Mouse (Mus musculus) stomach, embryonic 15.5 days (tissue): Measurements from ENCODE around the gene P3h3. TPM values are rescaled to one million over a fixed set of nuclear protein-coding genes. Genes with fewer than 3 reads are reported as not detected.
"Not testable (repeated sequence)": the region's sequence is repeated elsewhere in the genome, so short reads cannot be mapped to it uniquely, and the experiment has no call there.

Experiments used
- ATAC-seq: fragments of 200-750 bp; cut with Nextera tagmentation; 2 replicates; pipeline ENCODE4 v1.8.0; 2017; ENCODE audit warnings: low read depth, moderate number of reproducible peaks, moderate TSS enrichment; ENCODE audit not compliant: insufficient read depth, low FRiP score
- H3K27ac ChIP-seq: fragments of 300-500 bp; sonication (generic); 2 replicates; pipeline ENCODE4 v1.5.1; 2015; ENCODE audit warnings: mild to moderate bottlenecking, inconsistent platforms
- H3K27me3 ChIP-seq: fragments of 300-500 bp; sonication (generic); replicated peaks from 2 replicates; pipeline ENCODE4 v1.6.1; 2015; ENCODE audit warnings: inconsistent platforms
- H3K36me3 ChIP-seq: fragments of 300-500 bp; sonication (generic); 2 replicates; pipeline ENCODE4 v1.6.1; 2015; ENCODE audit warnings: inconsistent platforms
- H3K4me1 ChIP-seq: fragments of 300-500 bp; sonication (generic); 2 replicates; pipeline ENCODE4 v1.6.1; 2015; ENCODE audit warnings: inconsistent platforms
- H3K4me2 ChIP-seq: fragments of 300-500 bp; sonication (generic); 2 replicates; pipeline ENCODE4 v1.6.1; 2015; ENCODE audit warnings: mild to moderate bottlenecking, inconsistent platforms
- H3K4me3 ChIP-seq: fragments of 300-500 bp; sonication (generic); replicated peaks from 2 replicates; pipeline ENCODE4 v1.5.1; 2015; ENCODE audit warnings: inconsistent platforms
- H3K9ac ChIP-seq: fragments of 300-500 bp; sonication (generic); 2 replicates; pipeline ENCODE4 v1.6.1; 2015; ENCODE audit warnings: inconsistent platforms
- H3K9me3 ChIP-seq: fragments of 300-500 bp; sonication (generic); 2 replicates; pipeline ENCODE4 v1.6.1; 2016; ENCODE audit warnings: inconsistent platforms
- WGBS: fragments of 180-500 bp; shearing (Covaris S2); methylation state at CpG from one replicate; pipeline ENCODE4 v1.1.7; 2015; 5-methylcytosine and 5-hydroxymethylcytosine counted together
- polyA plus RNA-seq: library from polyadenylated mRNA; unstranded; fragments of >200 nt; fragmentation: Nextera tagmentation; extraction: Ambion mirVana; gene quantifications from 2 replicates; pipeline ENCODE4 v1.2.1, GENCODE M21; 2015

P3h3 gene
- polyA plus RNA-seq, 1 experiment from 2014 or later = 28.4 TPM

- WGBS = 76% methylated on average over 24 of the region's 24 CpGs
- H3K4me1 ChIP-seq = peaks cover 44% of the 10 kb centered on the region
- H3K27ac ChIP-seq = peak overlapping the region; percentile 14; the same call in 1 of the 2 replicates
- peak overlapping the region; percentile 79 for H3K4me2 ChIP-seq
- no peaks in the 10 kb centered on the region for H3K9me3 ChIP-seq
- ATAC-seq = no peak
- peaks cover 21% of the 10 kb centered on the region for H3K36me3 ChIP-seq
- H3K27me3 ChIP-seq = no peaks in the 10 kb centered on the region
- H3K9ac ChIP-seq = peak overlapping the region; percentile 80; the same call in 1 of the 2 replicates
- peak overlapping the region; percentile 68 for H3K4me3 ChIP-seq
Observed at GRCm38 (mm10) chr6:124811701-124812560, 45.6 kb downstream of the P3h3 start.

DNA sequence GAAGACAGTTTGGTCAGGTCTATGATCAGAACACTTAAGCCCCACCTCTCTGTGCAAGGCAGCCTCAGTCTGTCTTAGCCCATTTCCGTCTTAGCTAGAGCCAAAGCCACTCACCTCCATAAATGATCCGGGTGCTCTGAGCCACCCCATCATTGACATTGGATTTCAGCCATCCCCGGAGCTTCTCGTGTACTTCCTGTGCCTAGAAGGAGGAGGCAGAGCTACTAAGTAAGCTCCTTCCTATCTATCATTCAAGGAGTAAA, 46.2 kb downstream of the P3h3 start:
- Histone ChIP-seq H3K4me1 (peaks cover 48% of the 10 kb centered on the region), H3K27me3 (no peaks in the 10 kb centered on the region), H3K36me3 (peaks cover 16% of the 10 kb centered on the region), H3K4me3 (no peak overlapping the region), H3K27ac (peak overlapping the region; percentile 14; the same call in 1 of the 2 replicates), H3K4me2 (0 out of 2 replicates have a peak overlapping the region, but pooled peaks have one; percentile 79), H3K9me3 (no peaks in the 10 kb centered on the region), H3K9ac (no peak overlapping the region)
- 73% methylated on average over 4 of the region's 4 CpGs for WGBS
- no peak for ATAC-seq

DNA sequence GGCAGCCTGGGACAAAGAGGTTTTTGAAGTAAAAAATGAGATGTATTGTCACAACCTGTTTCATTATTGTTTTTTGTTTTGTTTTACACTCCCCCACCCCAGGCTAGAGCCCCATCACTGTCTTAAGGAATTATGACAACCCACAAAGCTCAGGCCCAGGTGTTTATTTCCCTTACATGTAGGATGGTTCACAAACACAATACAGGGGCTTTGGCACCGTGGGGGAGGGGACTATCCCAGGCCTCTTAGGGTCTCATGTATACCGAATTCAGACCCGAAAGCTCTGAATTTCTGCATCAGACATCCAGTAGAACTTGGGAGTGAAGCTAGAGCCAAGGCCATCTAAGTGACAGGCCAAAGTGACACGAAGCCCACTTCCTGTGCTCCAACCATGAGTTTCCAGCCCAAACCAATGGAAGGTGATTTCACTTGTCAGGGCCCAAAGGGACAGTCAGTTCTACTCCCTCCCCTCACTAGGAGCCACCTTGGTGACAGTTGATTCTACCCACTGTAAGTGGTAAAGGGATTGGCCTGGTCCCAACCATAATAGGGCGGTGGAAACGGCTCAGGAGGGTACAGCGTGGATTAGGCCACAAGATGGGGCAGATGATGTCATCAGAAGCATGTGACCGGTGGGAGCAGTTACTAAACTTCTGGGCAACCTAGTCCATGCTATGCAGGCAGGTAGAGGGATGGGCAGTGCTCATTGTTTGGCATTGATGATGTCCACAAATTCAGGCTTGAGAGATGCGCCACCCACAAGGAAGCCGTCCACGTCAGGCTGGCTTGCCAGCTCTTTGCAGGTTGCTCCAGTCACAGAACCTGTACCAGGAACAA, 46.8 kb downstream of the P3h3 start:
- H3K27ac ChIP-seq = peak overlapping the region; percentile 96; the same call in 1 of the 2 replicates

GRCm38 (mm10) chr6:124809775-124810538, 47.6 kb downstream of the P3h3 start:
- no peaks in the 10 kb centered on the region for H3K9me3 ChIP-seq
- H3K9ac ChIP-seq = peak overlapping the region; percentile 58
- no peak for ATAC-seq
- H3K4me2 ChIP-seq = peak overlapping the region; percentile 97
- H3K36me3 ChIP-seq = peaks cover 16% of the 10 kb centered on the region
- H3K4me1 ChIP-seq = peaks cover 51% of the 10 kb centered on the region
- no peaks in the 10 kb centered on the region for H3K27me3 ChIP-seq
- WGBS = 38% methylated on average over 14 of the region's 14 CpGs
- H3K27ac ChIP-seq = peak overlapping the region; percentile 96
- peak overlapping the region; percentile 68 for H3K4me3 ChIP-seq

More for the DNA sequence above, 46.8 kb downstream of the P3h3 start:
- not testable (repeated sequence) for H3K4me2 ChIP-seq, H3K4me3 ChIP-seq, ATAC-seq, H3K9me3 ChIP-seq, H3K9ac ChIP-seq, H3K27me3 ChIP-seq
- Histone ChIP-seq H3K36me3 (peaks cover 16% of the 10 kb centered on the region), H3K4me1 (peaks cover 53% of the 10 kb centered on the region)
- 80% methylated on average over 11 of the region's 11 CpGs for WGBS

GRCm38 (mm10) chr6:124809052-124809774, 48.3 kb downstream of the P3h3 start:
- H3K4me2 ChIP-seq = peak overlapping the region; percentile 97
- ATAC-seq = peak; percentile 17; the same call in 1 of the 2 replicates
- H3K27me3 ChIP-seq = no peaks in the 10 kb centered on the region
- WGBS = 0% methylated on average over 35 of the region's 35 CpGs
- peak overlapping the region; percentile 68 for H3K4me3 ChIP-seq
- H3K36me3 ChIP-seq = peaks cover 16% of the 10 kb centered on the region
- H3K27ac ChIP-seq = peak overlapping the region; percentile 96
- H3K9me3 ChIP-seq = no peaks in the 10 kb centered on the region
- peak overlapping the region; percentile 58 for H3K9ac ChIP-seq
- peaks cover 45% of the 10 kb centered on the region for H3K4me1 ChIP-seq

DNA sequence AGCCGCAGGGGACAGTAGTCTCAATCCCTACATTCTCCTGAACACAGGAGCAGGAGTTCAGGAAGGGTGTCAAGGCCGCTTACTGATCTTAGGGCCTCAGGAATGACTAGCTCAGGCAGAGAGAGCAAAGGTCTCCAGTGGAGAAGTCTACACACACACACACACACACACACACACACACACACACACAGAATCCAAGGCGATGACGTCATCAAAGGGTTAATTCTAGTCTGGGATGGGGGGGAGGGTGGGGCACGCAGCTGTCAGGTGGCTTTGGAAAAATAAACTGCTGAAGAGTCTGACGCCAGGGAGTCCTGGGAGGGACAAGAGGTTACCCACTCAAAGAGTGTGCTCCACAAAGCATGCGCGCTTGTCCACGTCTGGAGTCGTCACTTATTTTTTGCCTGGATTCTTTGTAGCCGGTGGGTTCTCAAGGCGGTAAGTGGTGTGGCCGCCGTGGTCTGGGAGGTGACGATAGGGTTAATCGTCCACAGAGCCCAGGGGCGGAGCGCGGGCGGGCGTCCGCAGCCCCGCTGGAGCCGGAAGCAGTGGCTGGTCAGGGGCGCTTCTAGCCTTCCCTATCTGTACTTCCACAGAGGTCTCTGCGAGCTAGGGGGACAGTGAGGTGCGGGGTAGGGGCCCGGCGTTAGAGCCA, 49.1 kb downstream of the P3h3 start, which contains the start of gene Spsb2:
Spsb2 (plus strand) TSS at position 304 of the 655 bp plus-strand sequence.
- peak within 1 kb of the TSS; percentile 68 for H3K4me3 ChIP-seq
- peak within 1 kb of the TSS; percentile 97 for H3K4me2 ChIP-seq
- H3K4me1 ChIP-seq = peaks cover 44% of the 10 kb centered on the region
- peak within 1 kb of the TSS; percentile 58 for H3K9ac ChIP-seq
- peak within 1 kb of the TSS; percentile 96 for H3K27ac ChIP-seq
- H3K9me3 ChIP-seq = no peaks in the 10 kb centered on the region
- 3% methylated on average over 29 of the region's 29 CpGs for WGBS
- ATAC-seq = peak; percentile 70
- peaks cover 16% of the 10 kb centered on the region for H3K36me3 ChIP-seq
- no peaks in the 10 kb centered on the region for H3K27me3 ChIP-seq

- Histone ChIP-seq H3K4me2 (peak overlapping the region; percentile 97), H3K4me1 (peaks cover 44% of the 10 kb centered on the region), H3K9me3 (no peaks in the 10 kb centered on the region), H3K36me3 (peaks cover 16% of the 10 kb centered on the region), H3K27ac (peak overlapping the region; percentile 96), H3K9ac (no peak overlapping the region), H3K27me3 (no peaks in the 10 kb centered on the region), H3K4me3 (peak overlapping the region; percentile 68)
- ATAC-seq = no peak
- WGBS = 60% methylated on average over 6 of the region's 6 CpGs
Observed at GRCm38 (mm10) chr6:124807986-124808357, 49.6 kb downstream of the P3h3 start.

- no peak overlapping the region for H3K4me3 ChIP-seq
- 79% methylated on average over 4 of the region's 4 CpGs for WGBS
- no peak overlapping the region for H3K27ac ChIP-seq
- H3K9me3 ChIP-seq = no peaks in the 10 kb centered on the region
- H3K36me3 ChIP-seq = peaks cover 16% of the 10 kb centered on the region
- H3K27me3 ChIP-seq = no peaks in the 10 kb centered on the region
- H3K4me2 ChIP-seq = no peak overlapping the region
- no peak for ATAC-seq
- peaks cover 39% of the 10 kb centered on the region for H3K4me1 ChIP-seq
- no peak overlapping the region for H3K9ac ChIP-seq
Observed at GRCm38 (mm10) chr6:124807366-124807765, 50.2 kb downstream of the P3h3 start.

DNA sequence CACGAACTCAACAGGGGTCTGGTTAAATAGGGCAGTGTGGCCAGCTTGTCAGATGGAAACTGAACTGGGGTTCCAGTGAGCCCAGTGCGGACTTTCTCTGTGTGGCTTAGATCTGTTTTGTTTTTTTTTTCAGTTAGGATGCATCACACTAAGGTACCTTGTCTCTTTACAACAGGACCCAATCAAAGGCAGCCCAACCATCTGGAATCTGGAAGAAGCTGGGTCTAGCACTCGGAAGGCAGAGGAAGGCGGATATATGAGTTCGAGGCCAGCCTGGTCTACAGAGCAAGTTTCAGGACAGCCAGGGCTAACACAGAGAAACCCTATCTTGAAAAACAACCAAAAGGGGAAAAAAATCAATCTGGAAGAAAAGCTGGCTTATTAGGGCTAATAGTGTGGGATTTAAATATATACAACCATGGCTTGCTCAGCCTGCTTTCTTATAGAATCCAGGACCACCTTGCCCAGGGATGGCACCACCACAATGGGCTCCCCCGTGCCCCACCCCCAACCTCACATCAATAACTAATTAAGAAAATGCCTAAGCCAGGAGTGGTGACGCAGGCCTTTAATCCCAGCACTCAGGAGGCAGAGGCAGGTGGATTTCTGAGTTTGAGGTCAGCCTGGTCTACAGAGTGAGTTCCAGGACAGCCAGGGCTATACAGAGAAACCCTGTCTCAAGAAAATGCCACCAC, 51.0 kb downstream of the P3h3 start:
- Histone ChIP-seq H3K36me3 (peaks cover 8% of the 10 kb centered on the region), H3K27ac (peak overlapping the region; percentile 96), H3K27me3 (no peaks in the 10 kb centered on the region), H3K9me3 (no peaks in the 10 kb centered on the region), H3K4me3 (peak overlapping the region; percentile 50), H3K4me1 (peaks cover 31% of the 10 kb centered on the region), H3K4me2 (peak overlapping the region; percentile 89), H3K9ac (no peak overlapping the region)
- no peak for ATAC-seq
- WGBS = 79% methylated on average over 7 of the region's 7 CpGs
